Mouse (Mus musculus): ENCODE measurements around the gene Krt42. TPM values are rescaled to one million over a fixed set of nuclear protein-coding genes. Genes with fewer than 3 reads are reported as not detected.
A peak's percentile ranks its signal among the peaks of the same experiment; 100 is the strongest.

Gene Krt42
- polyA plus RNA-seq, 1 experiment, result not detected

- 21% methylated on average over 10 of the region's 10 CpGs for WGBS
- peaks cover 7% of the 10 kb centered on the region for H3K4me1 ChIP-seq (ENCODE audit: control insufficient read depth, insufficient read depth, low read length)
- no peak overlapping the region for H3K4me3 ChIP-seq (replicated peaks; ENCODE audit: extremely low read depth, low read depth, low read length)
- TF ChIP-seq CTCF (IDR thresholded peaks at IDR 0.05; ENCODE audit: insufficient read depth, low read length) (peak; percentile 79), POLR2A (IDR thresholded peaks at IDR 0.05; ENCODE audit: borderline replicate concordance, extremely low read depth, low read depth, low read length) (no peak)
- DNase-seq, result peak; percentile 86
Observed at GRCm38 (mm10) chr11:100282549-100282948, 12.9 kb upstream of the Krt42 start.

GRCm38 (mm10) chr11:100281596-100282544, 12.2 kb upstream of the Krt42 start:
- peaks cover 3% of the 10 kb centered on the region for H3K4me1 ChIP-seq (ENCODE audit: control insufficient read depth, insufficient read depth, low read length)
- 23% methylated on average over 11 of the region's 11 CpGs for WGBS
- DNase-seq, result peak; percentile 86
- H3K4me3 ChIP-seq (replicated peaks; ENCODE audit: extremely low read depth, low read depth, low read length), result no peak overlapping the region
- no peak for TF ChIP-seq POLR2A (IDR thresholded peaks at IDR 0.05; ENCODE audit: borderline replicate concordance, extremely low read depth, low read depth, low read length)
- peak; percentile 48 for TF ChIP-seq CTCF (IDR thresholded peaks at IDR 0.05; ENCODE audit: insufficient read depth, low read length)

- Histone ChIP-seq H3K4me3 (replicated peaks; ENCODE audit: extremely low read depth, low read depth, low read length) (no peak overlapping the region), H3K4me1 (ENCODE audit: control insufficient read depth, insufficient read depth, low read length) (no peaks in the 10 kb centered on the region)
- DNase-seq, result no peak
- WGBS, result 38% methylated on average over 5 of the region's 5 CpGs
- TF ChIP-seq POLR2A (IDR thresholded peaks at IDR 0.05; ENCODE audit: borderline replicate concordance, extremely low read depth, low read depth, low read length) (no peak), CTCF (IDR thresholded peaks at IDR 0.05; ENCODE audit: insufficient read depth, low read length) (no peak)
Observed at GRCm38 (mm10) chr11:100278759-100279158, 9.1 kb upstream of the Krt42 start.

- no peaks in the 10 kb centered on the region for H3K4me1 ChIP-seq (ENCODE audit: control insufficient read depth, insufficient read depth, low read length)
- WGBS, result 54% methylated on average over 15 of the region's 15 CpGs
- TF ChIP-seq CTCF (IDR thresholded peaks at IDR 0.05; ENCODE audit: insufficient read depth, low read length) (no peak), POLR2A (IDR thresholded peaks at IDR 0.05; ENCODE audit: borderline replicate concordance, extremely low read depth, low read depth, low read length) (no peak)
- H3K4me3 ChIP-seq (replicated peaks; ENCODE audit: extremely low read depth, low read depth, low read length), result no peak overlapping the region
- DNase-seq, result no peak
Observed at GRCm38 (mm10) chr11:100277726-100278480, 8.2 kb upstream of the Krt42 start.

DNA sequence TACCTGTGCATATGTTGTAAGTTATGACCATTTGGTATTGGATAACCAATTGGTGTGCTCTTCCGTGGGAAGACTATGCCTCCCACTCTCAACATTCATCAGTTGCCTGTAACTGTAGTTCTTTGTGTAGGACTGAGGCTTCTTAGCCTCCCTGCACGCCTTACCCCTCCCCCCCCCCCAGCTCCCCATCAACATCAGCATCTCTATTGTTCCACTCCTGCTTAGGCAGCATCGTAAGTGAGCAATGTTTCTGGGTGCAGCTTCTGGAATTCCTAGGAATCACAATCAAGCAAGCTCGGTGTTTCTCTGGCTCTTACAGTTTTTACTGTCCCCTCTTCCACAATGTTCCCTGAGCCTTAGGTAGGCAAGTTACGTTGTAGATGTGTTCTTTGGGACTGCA, 5.8 kb upstream of the Krt42 start:
- no peaks in the 10 kb centered on the region for H3K4me1 ChIP-seq (ENCODE audit: control insufficient read depth, insufficient read depth, low read length)
- TF ChIP-seq POLR2A (IDR thresholded peaks at IDR 0.05; ENCODE audit: borderline replicate concordance, extremely low read depth, low read depth, low read length) (no peak), CTCF (IDR thresholded peaks at IDR 0.05; ENCODE audit: insufficient read depth, low read length) (no peak)
- H3K4me3 ChIP-seq (replicated peaks; ENCODE audit: extremely low read depth, low read depth, low read length), result no peak overlapping the region
- no peak for DNase-seq
- 60% methylated on average over 5 of the region's 5 CpGs for WGBS

GRCm38 (mm10) chr11:100274719-100275118, 5.0 kb upstream of the Krt42 start:
- 72% methylated on average over 7 of the region's 7 CpGs for WGBS
- no peaks in the 10 kb centered on the region for H3K4me1 ChIP-seq (ENCODE audit: control insufficient read depth, insufficient read depth, low read length)
- no peak overlapping the region for H3K4me3 ChIP-seq (replicated peaks; ENCODE audit: extremely low read depth, low read depth, low read length)
- DNase-seq, result no peak
- TF ChIP-seq POLR2A (IDR thresholded peaks at IDR 0.05; ENCODE audit: borderline replicate concordance, extremely low read depth, low read depth, low read length) (no peak), CTCF (IDR thresholded peaks at IDR 0.05; ENCODE audit: insufficient read depth, low read length) (no peak)

DNA sequence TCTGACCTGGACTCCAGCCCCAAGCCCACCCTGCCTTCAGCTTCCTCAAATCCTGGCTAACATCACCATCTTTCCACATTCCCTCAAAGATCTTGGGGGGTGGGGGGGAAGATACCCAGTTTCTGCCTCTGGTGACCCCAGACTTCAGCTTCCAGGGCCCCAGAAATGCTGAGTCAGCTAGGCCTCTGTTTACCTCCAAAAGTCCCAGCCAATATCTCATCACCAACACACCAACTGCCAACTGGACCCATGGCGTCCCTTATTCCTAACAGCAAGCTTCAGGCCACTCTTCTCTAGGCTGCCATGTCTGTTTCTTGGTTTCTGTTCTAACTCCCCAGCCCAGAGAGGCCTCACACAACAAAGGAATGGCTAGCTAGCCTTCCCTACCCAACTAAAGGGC, 2.2 kb upstream of the Krt42 start:
- no peak for DNase-seq
- 87% methylated on average over 1 of the region's 1 CpGs for WGBS
- no peak for TF ChIP-seq CTCF (IDR thresholded peaks at IDR 0.05; ENCODE audit: insufficient read depth, low read length)
- no peak for TF ChIP-seq POLR2A (IDR thresholded peaks at IDR 0.05; ENCODE audit: borderline replicate concordance, extremely low read depth, low read depth, low read length)
- Histone ChIP-seq H3K4me1 (ENCODE audit: control insufficient read depth, insufficient read depth, low read length) (no peaks in the 10 kb centered on the region), H3K4me3 (replicated peaks; ENCODE audit: extremely low read depth, low read depth, low read length) (no peak overlapping the region)

- no peak for TF ChIP-seq CTCF (IDR thresholded peaks at IDR 0.05; ENCODE audit: insufficient read depth, low read length)
- TF ChIP-seq POLR2A (IDR thresholded peaks at IDR 0.05; ENCODE audit: borderline replicate concordance, extremely low read depth, low read depth, low read length), result no peak
- no peak for DNase-seq
- H3K4me1 ChIP-seq (ENCODE audit: control insufficient read depth, insufficient read depth, low read length), result no peaks in the 10 kb centered on the region
- whole genome bisulfite sequencing, result 24% methylated on average over 13 of the region's 13 CpGs
- H3K4me3 ChIP-seq (replicated peaks; ENCODE audit: extremely low read depth, low read depth, low read length), result no peak overlapping the region
Observed at GRCm38 (mm10) chr11:100262058-100262980, 7.4 kb downstream of the Krt42 start.

GRCm38 (mm10) chr11:100261235-100261605, 8.5 kb downstream of the Krt42 start:
- TF ChIP-seq POLR2A (IDR thresholded peaks at IDR 0.05; ENCODE audit: borderline replicate concordance, extremely low read depth, low read depth, low read length) (no peak), CTCF (IDR thresholded peaks at IDR 0.05; ENCODE audit: insufficient read depth, low read length) (no peak)
- no peaks in the 10 kb centered on the region for H3K4me1 ChIP-seq (ENCODE audit: control insufficient read depth, insufficient read depth, low read length)
- no peak overlapping the region for H3K4me3 ChIP-seq (replicated peaks; ENCODE audit: extremely low read depth, low read depth, low read length)
- DNase-seq, result no peak
- 80% methylated on average over 9 of the region's 9 CpGs for WGBS

All from lung, adult 2 months (tissue).